Mouse (Mus musculus) CH12.LX (cell line): ENCODE results near the gene Synpo2. TPM values are rescaled to one million over a fixed set of nuclear protein-coding genes. Genes with fewer than 3 reads are reported as not detected.

Experiments used
- DNase-seq: peaks from one replicate; pipeline ENCODE4 v3.0.0-alpha.2; 2013; ENCODE audit errors: extremely low read depth
- H3K27ac ChIP-seq: 2 replicates; pipeline ENCODE4 v1.5.1; 2012; ENCODE audit warnings: low read depth, mild to moderate bottlenecking, control low read depth, moderate library complexity; ENCODE audit not compliant: insufficient read depth
- H3K27me3 ChIP-seq: replicated peaks from 2 replicates; pipeline ENCODE3; 2012; ENCODE audit warnings: inconsistent platforms
- H3K36me3 ChIP-seq, 2 experiments: replicated peaks in 1 of 2; 2 replicates each; pipeline versions ENCODE3 to v1.6.1; 2012; ENCODE audit warnings: inconsistent platforms in 1 of 2, low read length in 1 of 2, mild to moderate bottlenecking in 1 of 2, mixed read lengths in 1 of 2, moderate library complexity in 1 of 2; ENCODE audit not compliant: control insufficient read depth in 1 of 2, insufficient read depth in 1 of 2
- H3K4me1 ChIP-seq, 2 experiments: 2 replicates each; pipeline ENCODE4 v1.6.1; 2012; ENCODE audit warnings: inconsistent platforms in 1 of 2, moderate library complexity in 1 of 2; ENCODE audit not compliant: insufficient read depth in 2 of 2, control insufficient read depth in 1 of 2
- H3K4me2 ChIP-seq: 2 replicates; pipeline ENCODE4 v1.6.1; 2012; ENCODE audit warnings: low read depth, mild to moderate bottlenecking, control low read depth; ENCODE audit not compliant: poor library complexity, insufficient read depth, severe bottlenecking
- H3K4me3 ChIP-seq, 3 experiments: fragments of 150-350 bp in 1 of 3; sonication (generic) in 1 of 3; replicated peaks in 1 of 3; 2 replicates each; pipeline versions ENCODE3 to v1.5.1; 2011 to 2012; ENCODE audit warnings: low read depth in 2 of 3, low read length in 2 of 3, mild to moderate bottlenecking in 2 of 3, moderate library complexity in 2 of 3, control low read depth in 1 of 3, improper control_type of control experiment in 1 of 3, inconsistent platforms in 1 of 3, mixed read lengths in 1 of 3; ENCODE audit not compliant: poor library complexity in 1 of 3
- H3K79me2 ChIP-seq: replicated peaks from 2 replicates; pipeline ENCODE4 v1.6.1; 2012; ENCODE audit warnings: mild to moderate bottlenecking, moderate library complexity; ENCODE audit not compliant: control insufficient read depth, poor library complexity, insufficient read depth, severe bottlenecking; ENCODE audit errors: extremely low read depth
- H3K9ac ChIP-seq: 2 replicates; pipeline ENCODE4 v1.6.1; 2012; ENCODE audit warnings: low read depth, mild to moderate bottlenecking, control low read depth, moderate library complexity; ENCODE audit not compliant: insufficient read depth
- H3K9me3 ChIP-seq: replicated peaks from 2 replicates; pipeline ENCODE3; 2012; ENCODE audit warnings: low read length, inconsistent platforms, mixed read lengths
- EP300 ChIP-seq: IDR thresholded peaks from 2 replicates; pipeline ENCODE4 v1.6.1; 2011; ENCODE audit warnings: low read length, improper control_type of control experiment
- JUND ChIP-seq: conservative IDR thresholded peaks from 2 replicates; pipeline ENCODE4 v1.6.1; 2011; ENCODE audit warnings: low read depth, low read length, improper control_type of control experiment
- MAX ChIP-seq: IDR thresholded peaks from 2 replicates; pipeline ENCODE4 v1.6.1; 2011; ENCODE audit warnings: low read length, improper control_type of control experiment
- MAZ ChIP-seq: IDR thresholded peaks from 2 replicates; pipeline ENCODE4 v1.6.1; 2012; ENCODE audit warnings: low read depth, mild to moderate bottlenecking, inconsistent platforms, low read length, improper control_type of control experiment, moderate library complexity
- MEF2A ChIP-seq: IDR thresholded peaks from 2 replicates; pipeline ENCODE4 v1.6.1; 2014; ENCODE audit warnings: low read depth, mild to moderate bottlenecking, inconsistent platforms, low read length, improper control_type of control experiment, borderline replicate concordance
- MXI1 ChIP-seq: IDR thresholded peaks from 2 replicates; pipeline ENCODE4 v1.6.1; 2011; ENCODE audit warnings: mild to moderate bottlenecking, low read depth, low read length, improper control_type of control experiment
- NELFE ChIP-seq: IDR thresholded peaks from 2 replicates; pipeline ENCODE4 v1.6.1; 2011; ENCODE audit warnings: low read depth, low read length, improper control_type of control experiment
- NRF1 ChIP-seq: IDR thresholded peaks from 2 replicates; pipeline ENCODE4 v1.6.1; 2014; ENCODE audit warnings: low read depth, mild to moderate bottlenecking, inconsistent platforms, low read length, improper control_type of control experiment, moderate library complexity
- PAX5 ChIP-seq: IDR thresholded peaks from 2 replicates; pipeline ENCODE4 v1.6.1; 2012; ENCODE audit warnings: low read length, inconsistent platforms, mixed read lengths
- POLR2AphosphoS2 ChIP-seq: IDR thresholded peaks from 2 replicates; pipeline ENCODE4 v1.6.1; 2011; ENCODE audit warnings: low read depth, low read length, improper control_type of control experiment
- SIN3A ChIP-seq: IDR thresholded peaks from 2 replicates; pipeline ENCODE4 v1.6.1; 2012; ENCODE audit warnings: low read length, improper control_type of control experiment, inconsistent platforms
- TBP ChIP-seq: conservative IDR thresholded peaks from 2 replicates; pipeline ENCODE4 v1.6.1; 2011; ENCODE audit warnings: low read depth, low read length, improper control_type of control experiment
- TCF12 ChIP-seq: IDR thresholded peaks from 2 replicates; pipeline ENCODE4 v1.6.1; 2014; ENCODE audit warnings: low read depth, mild to moderate bottlenecking, inconsistent platforms, low read length, improper control_type of control experiment
- USF1 ChIP-seq: IDR thresholded peaks from 2 replicates; pipeline ENCODE4 v1.6.1; 2014; ENCODE audit warnings: low read depth, mild to moderate bottlenecking, inconsistent platforms, low read length, improper control_type of control experiment
- ZNF384 ChIP-seq: IDR thresholded peaks from 2 replicates; pipeline ENCODE4 v1.6.1; 2012; ENCODE audit warnings: low read depth, low read length, improper control_type of control experiment, inconsistent platforms
- dilution Hi-C: fragments of 300-500 bp; cut with MboI; formaldehyde crosslinking; loops from 2 replicates; pipeline ENCODE4 v1.14.3; 2020; ENCODE audit warnings: low sequenced_read_pairs; ENCODE audit not compliant: extremely low pct_unique_long_range_greater_than_20kb, extremely low pct_ligation_motif_present
- in situ Hi-C: fragments of 300-500 bp; cut with MboI; formaldehyde crosslinking; loops from 3 replicates; pipeline ENCODE4 v1.14.3; 2019; ENCODE audit warnings: low sequenced_read_pairs, low pct_ligation_motif_present, low pct_unique_long_range_greater_than_20kb, mixed read lengths
- polyA plus RNA-seq: library from polyadenylated mRNA; unstranded; fragments of >175 nt; gene quantifications from 2 replicates; pipeline ENCODE4 v1.2.1, GENCODE M21; 2012; ENCODE audit warnings: low read depth; ENCODE audit not compliant: insufficient read length
- total RNA-seq, 2 experiments: library from RNA; depleted of rRNA; stranded (reverse); fragments of 300-350 nt in 1 of 2; fragments of >200 nt in 1 of 2; gene quantifications; 2 replicates each; pipeline ENCODE4 v1.2.3; 2012 to 2014

Gene Synpo2
- total and polyA plus RNA-seq, 3 experiments: 0.13 to 1.1 (median 0.13) TPM

- dilution Hi-C loops: no loop called here
- H3K27ac ChIP-seq: no peak overlapping the region
- H3K4me1 ChIP-seq: peaks cover 8 to 24% of the 10 kb centered on the region in 2 experiments; a peak in 3 of 4 replicates
- no peaks in the 10 kb centered on the region for H3K79me2 ChIP-seq
- H3K4me2 ChIP-seq: no peak overlapping the region
- H3K9me3 ChIP-seq: peaks cover 1% of the 10 kb centered on the region
- H3K27me3 ChIP-seq: no peaks in the 10 kb centered on the region
- in situ Hi-C loops: no loop called here
- no peak for DNase-seq
- no peaks in the 10 kb centered on the region for H3K36me3 ChIP-seq
- no peak for TF ChIP-seq TBP
- no peak for TF ChIP-seq EP300
- no peak for TF ChIP-seq JUND
- TF ChIP-seq ZNF384: no peak
- TF ChIP-seq SIN3A: no peak
- no peak for TF ChIP-seq MAZ
- no peak for TF ChIP-seq MEF2A
- TF ChIP-seq TCF12: no peak
- TF ChIP-seq MXI1: no peak
- no peak for TF ChIP-seq MAX
- no peak overlapping the region for H3K9ac ChIP-seq
- no peak overlapping the region for H3K4me3 ChIP-seq
Measured at GRCm38 (mm10) chr3:123185238-123185925, 50.6 kb downstream of the Synpo2 start.

- dilution Hi-C loops (no loop called here), in situ Hi-C loops (no loop called here)
- Histone ChIP-seq H3K4me2 (no peak overlapping the region), H3K36me3 (no peaks in the 10 kb centered on the region), H3K4me3 (no peak overlapping the region), H3K27ac (no peak overlapping the region), H3K9ac (no peak overlapping the region; the same call in 1 of the 2 replicates), H3K79me2 (no peaks in the 10 kb centered on the region), H3K9me3 (peaks cover 2% of the 10 kb centered on the region), H3K27me3 (no peaks in the 10 kb centered on the region), H3K4me1 (peaks cover 11 to 30% of the 10 kb centered on the region in 2 experiments; a peak in 3 of 4 replicates)
- TF ChIP-seq EP300 (no peak), POLR2AphosphoS2 (no peak), PAX5 (no peak), USF1 (no peak), NRF1 (peak; percentile 71), NELFE (no peak), MAX (no peak), SIN3A (no peak)
- no peak for DNase-seq
Measured at GRCm38 (mm10) chr3:123184281-123184680, 51.7 kb downstream of the Synpo2 start.
